Mouse (Mus musculus): ENCODE measurements around the gene Nufip2. TPM values are rescaled to one million over a fixed set of nuclear protein-coding genes. Genes with fewer than 3 reads are reported as not detected.

Nufip2 gene
- total RNA-seq, 1 experiment from 2014 or later = 84.7 TPM

- peak; percentile 65 for ATAC-seq (replicated peaks; ENCODE audit: low read depth, poor library complexity, severe bottlenecking)
These were observed 80.5 kb downstream of the Nufip2 start for GRCm38 (mm10) chr11:77766351-77767001.

DNA sequence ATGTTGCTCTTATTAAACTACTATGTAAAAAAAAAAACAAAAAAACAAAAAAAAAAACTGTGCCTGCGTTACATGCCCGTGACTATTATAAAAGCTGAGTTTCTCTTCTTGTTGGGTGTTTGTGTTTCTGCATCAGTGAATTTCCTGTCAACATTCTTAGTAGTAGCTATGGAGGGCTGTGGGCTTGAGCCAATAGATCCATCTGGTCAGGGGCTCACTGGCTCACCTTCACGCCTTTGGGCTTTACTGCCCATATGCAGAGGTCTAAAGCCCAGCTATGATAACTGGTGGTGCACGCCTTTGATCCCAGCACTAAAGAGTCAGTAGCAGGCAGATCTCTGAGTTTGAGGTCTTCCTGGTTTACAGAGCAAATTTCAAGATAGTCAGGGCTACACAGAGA is 83.5 kb downstream of the Nufip2 start:
- ATAC-seq (replicated peaks; ENCODE audit: low read depth, poor library complexity, severe bottlenecking) = no peak

- no peak for ATAC-seq (replicated peaks; ENCODE audit: low read depth, poor library complexity, severe bottlenecking)
These were observed 84.4 kb downstream of the Nufip2 start for GRCm38 (mm10) chr11:77770346-77770745.

GRCm38 (mm10) chr11:77771879-77772713 is 86.1 kb downstream of the Nufip2 start:
- peak; percentile 84 for ATAC-seq (replicated peaks; ENCODE audit: low read depth, poor library complexity, severe bottlenecking)

DNA sequence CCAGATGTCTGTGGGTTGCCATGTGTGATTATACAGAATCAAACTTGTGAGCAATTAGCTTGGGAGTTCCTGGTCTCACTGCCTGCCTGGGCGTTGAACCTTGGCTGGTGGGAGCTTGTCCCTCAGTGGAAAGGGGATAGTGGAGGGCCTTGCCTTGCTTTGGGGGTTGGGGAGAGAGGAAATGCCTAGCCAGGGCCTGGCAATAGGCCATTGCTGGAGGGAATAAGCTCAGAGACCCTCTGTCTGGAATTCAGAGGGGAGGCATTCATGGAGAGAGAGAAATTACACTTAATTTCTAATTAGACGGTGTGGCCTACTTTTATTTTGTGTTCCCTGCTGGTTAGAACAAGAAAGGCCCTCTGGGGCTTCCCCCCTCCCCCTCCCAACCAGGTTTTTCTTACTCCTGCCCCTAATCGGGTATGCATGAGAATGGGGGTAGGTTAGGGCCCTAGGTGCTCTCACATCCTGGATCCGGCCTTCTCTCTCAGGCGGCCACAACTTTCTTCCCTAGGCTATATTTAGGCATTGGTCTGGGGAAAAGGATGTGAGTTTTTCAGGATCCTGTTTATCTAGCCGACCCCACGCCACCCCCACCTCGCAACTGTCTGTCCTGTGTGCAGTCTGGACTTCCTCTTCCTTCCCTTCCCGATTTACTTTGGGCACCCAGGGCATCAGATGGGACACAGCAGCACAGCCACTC is 89.9 kb downstream of the Nufip2 start:
- peak; percentile 23 for ATAC-seq (replicated peaks; ENCODE audit: low read depth, poor library complexity, severe bottlenecking)

- no peak for ATAC-seq (replicated peaks; ENCODE audit: low read depth, poor library complexity, severe bottlenecking)
These were observed 91.5 kb downstream of the Nufip2 start for GRCm38 (mm10) chr11:77777436-77777835.

DNA sequence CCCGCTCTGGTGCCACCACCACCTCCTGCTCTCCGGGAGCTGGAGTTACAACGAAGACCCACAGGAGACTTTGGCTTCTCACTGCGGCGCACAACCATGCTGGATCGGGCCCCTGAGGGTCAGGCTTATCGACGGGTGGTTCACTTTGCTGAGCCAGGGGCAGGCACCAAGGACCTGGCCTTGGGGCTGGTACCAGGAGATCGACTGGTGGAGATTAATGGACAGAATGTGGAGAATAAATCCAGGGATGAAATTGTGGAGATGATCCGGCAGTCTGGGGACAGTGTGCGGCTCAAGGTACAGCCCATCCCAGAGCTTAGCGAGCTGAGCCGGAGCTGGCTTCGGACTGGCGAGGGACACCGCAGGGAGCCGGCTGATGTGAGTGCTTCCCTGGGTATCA is 92.0 kb downstream of the Nufip2 start:
- ATAC-seq (replicated peaks; ENCODE audit: low read depth, poor library complexity, severe bottlenecking) = no peak

DNA sequence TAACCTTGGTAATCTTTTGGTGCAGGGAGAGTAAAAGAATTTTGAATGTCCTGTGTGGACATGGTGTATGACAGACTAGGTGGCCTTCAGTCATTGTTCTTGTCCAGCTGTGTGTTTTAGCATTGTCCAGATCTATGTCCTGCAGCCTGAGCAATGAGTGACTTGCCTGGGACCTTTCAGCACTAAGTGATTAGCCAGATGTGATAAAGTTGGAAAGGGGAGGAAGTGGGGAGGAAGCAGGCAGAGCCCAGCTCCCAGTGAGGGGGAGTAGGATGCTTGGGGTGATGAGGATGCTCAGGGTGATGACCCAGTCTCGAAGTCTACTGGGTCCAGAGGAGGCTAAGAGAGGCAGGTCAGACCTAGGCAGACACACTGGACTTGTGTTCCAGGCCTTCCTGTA is 93.3 kb downstream of the Nufip2 start:
- ATAC-seq (replicated peaks; ENCODE audit: low read depth, poor library complexity, severe bottlenecking) = no peak

DNA sequence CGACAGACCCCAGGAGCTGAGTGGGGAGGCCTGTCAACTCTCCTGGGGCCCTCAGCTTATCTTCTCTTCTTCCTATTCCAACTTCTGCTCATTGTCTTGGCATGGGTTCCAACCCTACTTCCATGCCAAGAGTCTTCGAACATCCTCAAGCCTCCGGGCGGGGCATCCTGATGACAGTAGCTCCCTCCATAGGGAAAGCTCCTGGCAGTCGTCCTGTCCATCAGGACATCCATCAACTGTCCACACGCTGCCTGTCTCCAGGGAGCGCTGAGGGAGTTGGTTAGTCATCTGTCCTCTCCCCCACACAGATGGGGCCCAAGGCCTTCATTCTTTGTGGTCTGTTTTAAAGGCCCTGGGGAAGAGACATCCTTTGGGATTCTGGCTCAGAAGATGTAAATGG is 95.1 kb downstream of the Nufip2 start:
- ATAC-seq (replicated peaks; ENCODE audit: low read depth, poor library complexity, severe bottlenecking) = no peak

DNA sequence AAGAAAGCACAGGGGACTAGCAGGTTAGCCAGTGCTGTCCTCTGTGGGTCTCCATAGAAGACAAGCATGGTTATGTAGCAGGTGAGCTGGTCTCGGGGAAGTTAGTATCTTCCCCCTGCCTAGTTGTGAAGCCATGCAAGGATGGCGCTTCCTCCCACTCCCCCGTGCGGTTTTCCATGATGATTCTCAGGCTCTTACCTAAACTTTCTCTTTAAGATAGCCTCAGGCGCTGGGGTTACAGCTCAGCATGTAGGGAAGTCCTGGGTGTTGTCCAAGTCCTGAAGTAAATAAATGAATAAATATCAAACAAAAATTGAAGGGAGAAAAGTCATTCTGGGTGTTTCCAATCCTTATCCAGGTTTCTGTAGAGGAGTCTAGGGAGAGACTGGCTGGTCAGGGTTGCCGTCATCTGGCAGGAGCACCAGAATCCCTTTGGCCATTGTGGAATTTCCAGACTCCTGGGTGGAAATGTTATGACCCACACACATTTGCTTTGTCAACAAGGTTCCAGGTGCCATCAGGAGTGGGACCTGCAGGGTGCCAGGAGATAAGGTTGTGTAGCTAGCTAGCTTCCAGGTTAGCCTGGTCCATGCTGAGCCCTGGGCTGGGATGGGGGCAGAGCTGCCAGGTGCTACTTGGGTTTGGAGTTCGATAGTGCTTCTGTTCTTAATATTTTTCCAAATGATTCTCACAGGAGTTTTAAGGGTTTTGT is 96.3 kb downstream of the Nufip2 start:
- no peak for ATAC-seq (replicated peaks; ENCODE audit: low read depth, poor library complexity, severe bottlenecking)

GRCm38 (mm10) chr11:77783211-77783746 is 97.3 kb downstream of the Nufip2 start:
- peak; percentile 20 for ATAC-seq (replicated peaks; ENCODE audit: low read depth, poor library complexity, severe bottlenecking)

- ATAC-seq (replicated peaks; ENCODE audit: low read depth, poor library complexity, severe bottlenecking) = peak; percentile 57
These were observed 98.0 kb downstream of the Nufip2 start for GRCm38 (mm10) chr11:77783747-77784646.

DNA sequence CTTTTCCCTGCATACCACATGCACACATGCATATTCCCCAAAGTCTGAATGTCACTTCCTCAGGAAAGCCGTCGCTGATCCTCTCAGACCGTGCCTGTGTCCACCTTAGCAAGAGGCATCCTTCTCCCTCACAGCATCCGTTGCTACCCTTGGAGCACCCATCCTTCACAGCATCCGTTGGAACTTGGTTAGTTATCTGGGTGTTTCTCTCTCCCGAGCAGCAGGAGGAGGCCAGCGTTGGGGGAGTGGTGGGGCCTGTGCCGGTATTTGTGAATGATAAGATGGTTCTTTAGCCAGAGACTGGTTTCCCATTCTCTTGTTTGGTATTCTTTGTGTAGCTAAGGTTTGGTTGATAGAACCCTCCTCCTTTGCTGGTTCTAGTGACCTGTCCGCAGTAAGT is 98.9 kb downstream of the Nufip2 start:
- ATAC-seq (replicated peaks; ENCODE audit: low read depth, poor library complexity, severe bottlenecking) = no peak

- no peak for ATAC-seq (replicated peaks; ENCODE audit: low read depth, poor library complexity, severe bottlenecking)
These were observed 99.4 kb downstream of the Nufip2 start for GRCm38 (mm10) chr11:77785396-77785767.

DNA sequence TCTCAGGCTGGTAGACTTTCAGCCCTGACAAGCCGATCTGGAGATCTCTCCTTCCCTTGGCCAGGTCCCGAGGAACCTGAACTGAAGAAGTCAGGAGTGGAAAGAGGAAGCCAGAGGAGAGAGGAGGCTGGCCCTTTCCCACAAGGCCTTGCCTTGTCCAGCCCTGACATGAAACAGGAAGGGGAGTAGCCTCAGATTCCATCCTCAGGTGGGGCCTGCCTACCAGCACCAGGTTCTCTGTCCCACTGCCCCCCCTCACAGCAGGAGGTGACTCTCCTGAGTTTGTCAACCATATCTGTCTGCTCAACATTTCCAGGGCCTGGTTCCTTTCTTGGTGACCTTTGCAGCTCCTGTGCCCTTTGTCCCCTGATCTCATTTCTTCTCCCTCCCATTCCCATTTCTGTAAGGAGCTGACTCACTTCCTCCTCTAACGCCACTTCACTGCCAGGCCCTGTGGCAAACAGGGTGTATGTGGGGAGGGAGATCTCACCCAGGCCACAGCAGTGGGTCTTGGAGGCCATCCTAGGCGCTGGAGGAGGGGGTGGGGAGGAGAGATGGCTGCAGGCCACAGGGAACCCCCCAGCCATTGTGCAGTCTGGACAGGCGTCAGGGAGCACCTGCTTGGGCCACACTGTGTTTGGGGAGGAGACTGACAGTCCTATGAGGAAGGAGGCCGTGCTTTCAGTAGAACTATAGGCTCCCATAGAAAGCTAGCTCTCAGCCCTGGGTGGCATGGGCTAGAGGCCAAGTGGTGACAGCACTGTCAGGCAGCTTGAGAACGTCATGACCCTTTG is 100.0 kb downstream of the Nufip2 start:
- ATAC-seq (replicated peaks; ENCODE audit: low read depth, poor library complexity, severe bottlenecking) = peak; percentile 37

DNA sequence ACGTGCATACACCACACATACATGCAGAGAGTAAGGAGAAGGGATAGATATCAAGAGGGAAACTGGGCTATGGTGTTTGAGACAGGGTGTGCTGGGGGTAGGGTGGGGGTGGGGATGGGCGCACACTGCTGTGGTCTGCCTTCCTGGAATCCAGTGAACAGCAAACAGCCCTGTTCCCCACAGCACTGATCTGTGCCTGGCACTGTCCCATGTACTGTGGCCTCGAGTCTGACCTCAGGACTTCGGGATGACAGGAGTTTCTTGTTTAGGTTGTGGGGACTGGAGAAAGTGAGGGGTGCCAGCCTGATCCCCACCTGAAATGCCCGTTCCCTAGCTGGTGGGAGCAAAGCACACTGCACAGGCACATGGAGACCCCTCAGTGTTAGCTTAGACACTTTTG is 101.8 kb downstream of the Nufip2 start, which contains the start of gene Gm10277:
Gm10277 (minus strand) TSS at position 41 of the 400 bp plus-strand sequence.
- ATAC-seq (replicated peaks; ENCODE audit: low read depth, poor library complexity, severe bottlenecking) = no peak

GRCm38 (mm10) chr11:77789512-77789911 is 103.6 kb downstream of the Nufip2 start:
- no peak for ATAC-seq (replicated peaks; ENCODE audit: low read depth, poor library complexity, severe bottlenecking)

- ATAC-seq (replicated peaks; ENCODE audit: low read depth, poor library complexity, severe bottlenecking) = no peak
These were observed 104.3 kb downstream of the Nufip2 start for GRCm38 (mm10) chr11:77790286-77790685.
